Mouse (Mus musculus) gonadal fat pad, adult 2 months (tissue): ENCODE data around the gene Gm29049. TPM values are rescaled to one million over a fixed set of nuclear protein-coding genes. Genes with fewer than 3 reads are reported as not detected.
"Not testable (repeated sequence)": the region's sequence is repeated elsewhere in the genome, so short reads cannot be mapped to it uniquely, and the experiment has no call there.

Experiments
- DNase-seq: peaks from one replicate; pipeline ENCODE4 v3.0.0-alpha.2; 2012; ENCODE audit warnings: low read depth
- polyA plus RNA-seq: library from polyadenylated mRNA; depleted of rRNA; stranded (reverse); fragments of >200 nt; gene quantifications from 2 replicates; pipeline ENCODE4 v1.2.3, GENCODE M21; 2012; rRNA removed

Gene Gm29049
- not detected in 2 replicates for polyA plus RNA-seq

DNA sequence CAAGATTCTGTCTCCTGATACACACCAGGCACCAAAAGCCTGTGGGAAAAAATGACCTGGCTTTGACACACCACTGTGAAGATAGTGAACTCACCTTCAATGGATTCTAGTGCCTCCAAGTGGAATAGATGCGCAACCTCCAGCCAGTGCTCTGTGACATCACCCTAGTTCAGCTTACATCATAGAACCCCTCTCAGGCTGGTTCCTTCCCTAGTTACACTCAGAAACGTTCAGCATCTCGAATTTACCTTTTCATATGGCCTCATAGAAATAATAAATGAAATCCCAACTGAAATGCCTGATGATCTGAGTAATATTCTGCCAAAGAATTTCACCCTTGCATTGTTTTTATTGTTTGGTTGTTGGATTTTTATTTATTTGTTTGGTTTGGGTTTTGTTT, at the start of gene Gm29049:
TSS of gene Gm29049 (minus strand) at position 101 of the 400 bp plus-strand sequence.
- DNase-seq, result not testable (repeated sequence)

Other genes starting within 250 kb of the Gm29049 start
- not detected in 2 replicates for gene Gm20825, start 74.3 kb upstream of the Gm29049 start, polyA plus RNA-seq